Mouse (Mus musculus) frontal cortex, postnatal 10 days (tissue): ENCODE results near the gene Per2.

Experiments
- DNase-seq, 2 experiments: peaks; one replicate each; pipeline ENCODE4 v3.0.0; 2022; ENCODE audit warnings: low spot score in 2 of 2, mixed read lengths in 1 of 2

Gene Per2

GRCm38 (mm10) chr1:91460069-91460468 is 945 bp upstream of the Per2 start:
- DNase-seq = no peak

DNA sequence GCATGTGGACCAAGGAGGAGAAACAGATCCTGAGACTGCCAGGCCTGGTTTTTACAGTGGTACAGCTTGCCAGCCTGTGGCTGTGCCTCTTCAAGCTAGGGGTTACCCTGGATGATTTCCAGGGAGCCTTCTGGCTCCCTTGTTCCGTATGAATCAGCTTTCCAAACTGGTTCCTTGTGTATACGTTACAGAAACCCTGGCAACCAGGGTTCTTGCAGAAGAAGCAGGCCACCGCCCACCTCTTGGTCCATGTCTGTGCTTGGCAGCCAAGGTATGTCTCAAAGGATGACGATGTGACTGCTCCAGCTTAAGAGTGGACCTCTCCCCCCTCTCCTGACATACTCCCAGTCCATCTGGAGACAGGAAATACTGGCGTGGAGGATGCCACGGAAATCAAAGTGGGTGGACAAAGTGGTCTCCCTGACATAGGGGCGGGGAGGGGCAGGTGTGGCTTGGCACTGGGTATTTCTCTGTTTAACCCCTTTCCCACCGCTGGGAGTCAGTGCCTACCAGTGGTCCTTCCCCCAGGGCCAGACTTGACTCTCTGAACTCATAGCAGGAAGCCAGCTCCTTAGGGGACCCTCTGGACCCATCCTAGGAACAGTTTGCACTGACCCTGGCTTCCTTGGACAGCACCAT is 782 bp downstream of the Per2 start:
- DNase-seq = peak; percentile 50 to 84

GRCm38 (mm10) chr1:91457698-91458097 is 1.4 kb downstream of the Per2 start:
- peak in 1 of 2 experiments; percentile 60 for DNase-seq

DNA sequence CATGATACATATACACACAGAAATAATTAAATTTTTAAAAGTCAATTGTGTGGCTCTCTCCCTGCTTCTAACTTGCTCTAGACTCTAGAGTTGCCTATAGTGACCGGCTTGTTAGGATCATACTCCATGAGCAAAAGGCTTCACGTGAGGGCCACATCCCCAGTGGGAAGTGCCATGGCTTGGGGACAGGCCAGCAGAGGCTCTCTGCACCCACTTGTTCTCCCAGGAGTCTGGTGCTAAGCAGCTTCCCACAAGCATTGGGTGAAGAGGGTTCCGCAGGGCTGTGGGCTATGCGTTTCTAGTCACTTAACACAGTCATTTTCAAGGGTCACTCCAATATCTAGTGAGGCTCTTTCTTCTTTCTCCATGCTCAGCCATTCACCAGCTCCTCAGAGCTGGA is 2.0 kb downstream of the Per2 start:
- no peak for DNase-seq

- DNase-seq = peak in 1 of 2 experiments; percentile 45
Measured at GRCm38 (mm10) chr1:91456301-91456801, 2.8 kb downstream of the Per2 start.

DNA sequence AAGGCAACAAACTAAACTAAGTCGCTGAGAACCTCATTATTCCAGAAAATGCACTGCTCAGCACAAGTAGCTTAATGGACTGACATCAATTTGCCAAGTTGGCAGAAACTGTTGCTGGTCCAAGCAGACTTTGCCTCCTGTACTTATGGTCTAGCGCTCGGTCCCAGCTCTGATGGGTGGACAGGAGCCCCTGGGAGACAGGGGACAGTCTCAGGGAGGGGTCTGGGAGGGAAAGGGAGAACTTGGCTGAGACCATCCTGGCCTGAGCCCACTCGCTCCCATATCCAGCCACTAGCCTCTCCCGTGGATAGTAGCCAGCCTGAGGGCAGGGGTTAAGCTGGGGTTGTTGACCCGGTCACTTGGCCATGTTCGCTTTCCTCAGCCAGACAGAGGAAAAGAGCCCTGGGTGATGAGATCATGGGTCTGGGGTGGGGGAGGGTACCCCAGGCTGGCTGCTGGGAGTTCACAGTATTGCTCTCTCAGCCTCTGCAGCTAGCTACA is 3.4 kb downstream of the Per2 start:
- no peak for DNase-seq

- no peak for DNase-seq
Measured at GRCm38 (mm10) chr1:91454927-91455326, 4.2 kb downstream of the Per2 start.

DNA sequence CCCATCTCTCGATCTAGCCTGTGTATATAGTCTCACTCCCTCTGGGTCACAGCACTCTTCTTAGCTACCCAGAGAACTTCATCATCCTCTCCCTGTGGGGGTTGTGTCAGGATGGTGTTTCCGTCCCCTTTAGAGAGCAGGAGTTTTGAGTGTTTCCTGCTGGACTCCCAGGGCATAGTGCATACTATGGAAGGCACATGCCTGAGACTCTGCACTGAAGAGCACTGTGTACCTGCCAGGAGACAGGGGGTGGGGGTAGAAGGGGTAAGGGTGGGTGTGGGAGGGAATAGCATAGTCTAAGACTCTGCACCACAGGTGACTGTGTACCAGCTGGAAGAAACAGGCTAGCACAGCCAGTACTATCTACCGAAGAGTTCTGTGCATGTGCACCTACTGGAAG is 4.8 kb downstream of the Per2 start:
- DNase-seq = no peak

- no peak for DNase-seq
Measured at GRCm38 (mm10) chr1:91453932-91454331, 5.2 kb downstream of the Per2 start.

DNA sequence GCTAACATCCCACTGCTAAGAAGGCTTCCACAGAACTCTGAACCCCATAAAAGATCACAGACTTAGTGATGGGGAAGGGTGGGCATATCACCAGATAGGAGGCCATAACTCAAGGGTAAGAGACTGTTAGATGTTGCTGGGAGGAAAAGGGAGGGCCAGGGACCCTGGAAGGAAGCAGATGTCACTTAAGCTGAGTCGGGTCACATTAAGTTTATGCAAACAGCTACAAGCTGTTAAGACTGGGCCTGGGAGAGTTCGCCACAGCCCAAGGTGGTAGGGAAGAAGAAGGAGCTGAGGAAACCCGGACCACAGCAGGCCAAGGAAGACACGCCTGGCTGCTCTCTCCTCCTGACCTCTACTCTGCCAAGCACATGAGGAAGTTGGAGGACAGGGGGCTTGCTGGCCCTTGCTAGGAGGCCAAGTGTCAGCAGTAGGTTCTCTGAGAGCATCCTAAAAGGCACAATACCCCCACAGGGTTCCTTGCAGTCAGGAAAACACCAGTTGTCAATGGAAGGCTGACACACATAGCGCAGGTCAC is 7.5 kb downstream of the Per2 start:
- DNase-seq = no peak

GRCm38 (mm10) chr1:91450851-91451250 is 8.3 kb downstream of the Per2 start:
- DNase-seq = no peak

- DNase-seq = no peak
Measured at GRCm38 (mm10) chr1:91448688-91449087, 10.4 kb downstream of the Per2 start.

GRCm38 (mm10) chr1:91446511-91446910 is 12.6 kb downstream of the Per2 start:
- no peak for DNase-seq

- DNase-seq = no peak
Measured at GRCm38 (mm10) chr1:91446060-91446459, 13.1 kb downstream of the Per2 start.

- DNase-seq = no peak
Measured at GRCm38 (mm10) chr1:91444841-91445830, 14.0 kb downstream of the Per2 start.

DNA sequence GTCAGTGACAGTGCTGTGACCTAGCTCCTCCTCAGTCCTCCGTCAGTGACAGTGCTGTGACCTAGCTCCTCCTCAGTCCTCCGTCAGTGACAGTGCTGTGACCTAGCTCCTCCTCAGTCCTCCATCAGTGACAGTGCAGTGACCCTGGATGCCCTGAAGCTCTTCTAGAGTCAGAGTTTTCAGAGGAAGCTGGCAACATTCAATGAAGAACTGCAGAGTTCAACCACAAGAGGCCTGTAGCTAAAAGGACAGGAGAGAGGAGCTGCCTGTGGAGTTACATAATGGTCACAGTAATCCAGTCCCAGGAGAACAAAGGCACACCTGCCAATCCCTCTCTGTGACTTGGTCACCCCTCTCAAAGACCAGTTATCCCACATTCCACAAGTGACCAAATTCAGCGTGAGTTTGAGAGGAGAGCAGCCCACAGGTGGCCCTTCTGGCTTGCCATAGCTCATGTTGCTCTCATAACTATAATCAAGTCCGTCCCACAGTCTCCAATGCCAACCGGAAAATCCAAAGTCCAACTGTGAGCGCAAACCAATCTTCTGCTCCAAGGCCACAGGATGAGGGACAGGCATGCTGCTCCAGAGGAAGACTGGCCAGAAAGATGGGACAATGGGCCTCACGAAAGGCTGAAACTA is 16.7 kb downstream of the Per2 start:
- DNase-seq = no peak

GRCm38 (mm10) chr1:91441855-91442254 is 17.3 kb downstream of the Per2 start:
- DNase-seq = no peak

GRCm38 (mm10) chr1:91439776-91440175 is 19.3 kb downstream of the Per2 start:
- no peak for DNase-seq

DNA sequence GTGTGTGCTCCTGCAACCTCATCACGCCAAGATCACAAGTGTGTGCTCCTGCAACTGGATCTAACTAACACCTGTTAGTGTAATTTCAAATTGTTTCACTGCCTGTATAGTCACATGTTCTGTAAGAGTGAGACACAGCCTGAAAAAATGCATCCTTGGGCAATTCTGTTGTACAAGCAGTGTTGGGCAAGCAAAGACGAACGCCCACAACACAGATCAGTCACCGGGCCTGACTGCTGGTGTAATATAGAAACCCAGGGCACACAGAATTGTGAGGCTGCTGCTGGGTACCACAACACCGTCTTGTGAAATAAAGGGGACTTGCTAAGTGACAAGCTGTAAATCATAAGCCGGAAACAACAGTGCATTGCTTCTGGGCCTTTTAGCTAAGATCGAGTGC is 21.6 kb downstream of the Per2 start:
- no peak for DNase-seq

DNA sequence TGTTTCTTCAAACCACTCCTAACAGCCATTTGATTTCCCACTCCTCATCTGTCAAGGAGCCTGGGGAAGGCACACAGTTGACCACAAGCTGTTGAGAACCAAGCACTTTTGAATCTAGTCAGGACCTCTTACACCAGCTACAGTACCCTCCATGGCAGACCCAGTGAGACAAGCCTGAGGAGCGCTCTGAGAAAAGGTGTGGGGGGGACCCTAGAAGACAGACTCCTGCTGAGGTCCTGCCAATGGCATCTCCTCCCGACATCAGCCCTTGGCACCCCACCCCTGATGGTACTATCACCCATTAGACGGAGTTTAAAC is 22.1 kb downstream of the Per2 start:
- DNase-seq = no peak

DNA sequence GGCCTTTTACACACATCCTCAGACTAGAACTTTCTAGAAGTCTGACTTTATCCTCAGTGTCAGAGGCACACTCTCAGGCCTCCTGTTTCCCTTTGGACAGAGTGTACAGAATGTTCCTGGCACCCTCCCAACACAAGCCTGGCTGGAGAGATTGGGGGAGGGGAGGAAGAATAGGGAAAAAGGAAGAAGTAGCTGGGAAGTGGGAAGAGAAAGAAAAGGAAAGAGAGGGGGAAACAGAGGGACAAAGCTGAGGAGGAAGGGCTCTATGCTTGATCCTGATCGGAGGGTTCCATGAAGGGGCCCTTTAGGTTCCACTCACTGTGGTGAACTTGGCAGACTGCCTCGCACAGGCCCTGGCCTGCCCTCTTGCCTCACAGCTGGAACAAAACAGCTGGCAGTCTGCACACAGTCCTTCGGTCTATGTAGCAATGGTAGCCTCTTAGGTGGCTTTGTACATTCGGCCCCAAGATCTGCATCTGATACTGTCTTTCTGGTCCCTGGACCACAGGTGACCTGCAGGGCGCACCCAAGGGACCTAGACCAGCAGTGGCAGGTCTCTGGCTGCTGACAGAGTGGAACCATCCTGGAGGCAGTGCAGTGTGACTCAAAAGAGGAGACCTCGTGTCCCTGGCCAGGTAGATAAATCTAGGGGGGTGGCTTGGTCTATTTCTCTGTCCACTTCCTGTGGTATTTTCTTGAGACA is 22.6 kb downstream of the Per2 start:
- peak in 1 of 2 experiments; percentile 39 for DNase-seq
